Mouse (Mus musculus) heart, postnatal 0 days (tissue): Measurements from ENCODE around the gene Lrp8. TPM values are rescaled to one million over a fixed set of nuclear protein-coding genes. Genes with fewer than 3 reads are reported as not detected.

Experiments
- ATAC-seq: fragments of 200-750 bp; cut with Nextera tagmentation; 2 replicates; pipeline ENCODE4 v1.8.0; 2017; ENCODE audit warnings: low read depth, moderate number of reproducible peaks, moderate library complexity; ENCODE audit not compliant: insufficient read depth
- DNase-seq: peaks from one replicate; pipeline ENCODE4 v3.0.0-alpha.2; 2016; ENCODE audit warnings: low spot score
- H3K27ac ChIP-seq: fragments of 300-500 bp; sonication (generic); 2 replicates; pipeline ENCODE4 v1.5.1; 2014; ENCODE audit warnings: low read depth, mild to moderate bottlenecking
- H3K27me3 ChIP-seq: fragments of 300-500 bp; sonication (generic); 2 replicates; pipeline ENCODE4 v1.6.1; 2014; ENCODE audit warnings: low read length, mixed read lengths; ENCODE audit not compliant: control insufficient read depth, insufficient read depth
- H3K36me3 ChIP-seq: fragments of 300-500 bp; sonication (generic); replicated peaks from 2 replicates; pipeline ENCODE4 v1.6.1; 2014; ENCODE audit warnings: low read length, mixed read lengths; ENCODE audit not compliant: control insufficient read depth, insufficient read depth
- H3K4me1 ChIP-seq: fragments of 300-500 bp; sonication (generic); 2 replicates; pipeline ENCODE4 v1.6.1; 2014; ENCODE audit warnings: antibody characterized with exemption; ENCODE audit not compliant: control insufficient read depth, insufficient read depth
- H3K4me2 ChIP-seq: fragments of 300-500 bp; sonication (generic); 2 replicates; pipeline ENCODE4 v1.6.1; 2014; ENCODE audit warnings: low read depth, mild to moderate bottlenecking, low read length, moderate library complexity
- H3K4me3 ChIP-seq: fragments of 300-500 bp; sonication (generic); 2 replicates; pipeline ENCODE4 v1.5.1; 2014; ENCODE audit warnings: low read depth, low read length
- H3K9ac ChIP-seq: fragments of 300-500 bp; sonication (generic); replicated peaks from 2 replicates; pipeline ENCODE4 v1.6.1; 2014; ENCODE audit warnings: low read depth, low read length, mixed read lengths
- H3K9me3 ChIP-seq: fragments of 300-500 bp; sonication (generic); replicated peaks from 2 replicates; pipeline ENCODE4 v1.6.1; 2016; ENCODE audit warnings: low read length; ENCODE audit not compliant: control insufficient read depth
- CTCF ChIP-seq: IDR thresholded peaks from 2 replicates; pipeline ENCODE4 v1.5.1; 2016; ENCODE audit warnings: antibody characterized with exemption, control low read depth, low read depth
- EP300 ChIP-seq: IDR thresholded peaks from 2 replicates; pipeline ENCODE4 v1.6.1; 2016; ENCODE audit warnings: antibody characterized with exemption, low read depth
- WGBS: fragments of 180-500 bp; shearing (Covaris S2); extraction: QIAGEN DNeasy Blood & Tissue Kit; methylation state at CpG from one replicate; pipeline ENCODE4 v1.1.7; 2014; 5-methylcytosine and 5-hydroxymethylcytosine counted together
- polyA plus RNA-seq: library from polyadenylated mRNA; unstranded; fragments of >200 nt; fragmentation: Nextera tagmentation; extraction: Ambion mirVana; gene quantifications from 2 replicates; pipeline ENCODE4 v1.2.1, GENCODE M21; 2015
- total RNA-seq: library from RNA; depleted of rRNA; stranded (reverse); fragments of >200 nt; gene quantifications from 2 replicates; pipeline ENCODE4 v1.2.3, GENCODE M21; 2014; ENCODE audit warnings: low replicate concordance

Lrp8 gene
- total and polyA plus RNA-seq, 2 experiments from 2014 or later: 0.57 TPM; not detected in 1

GRCm38 (mm10) chr4:107763598-107763997 lies 38.5 kb upstream of the Lrp8 start:
- 98% methylated on average over 2 of the region's 2 CpGs for WGBS
- DNase-seq (no peak), ATAC-seq (no peak)
- Histone ChIP-seq H3K9me3 (no peaks in the 10 kb centered on the region), H3K27me3 (0 out of 2 replicates have a peak, but pooled peaks cover 3% of the 10 kb centered on the region), H3K36me3 (no peaks in the 10 kb centered on the region), H3K4me1 (no peaks in the 10 kb centered on the region), H3K4me3 (no peak overlapping the region), H3K9ac (no peak overlapping the region), H3K4me2 (no peak overlapping the region), H3K27ac (no peak overlapping the region)
- TF ChIP-seq CTCF: no peak

GRCm38 (mm10) chr4:107765196-107765813 lies 36.8 kb upstream of the Lrp8 start:
- 64% methylated on average over 9 of the region's 9 CpGs for WGBS
- H3K27ac ChIP-seq: no peak overlapping the region

GRCm38 (mm10) chr4:107766182-107766581 lies 35.9 kb upstream of the Lrp8 start:
- ATAC-seq: no peak
- WGBS: 75% methylated on average over 5 of the region's 5 CpGs
- H3K9ac ChIP-seq: no peak overlapping the region
- no peaks in the 10 kb centered on the region for H3K4me1 ChIP-seq
- 0 out of 2 replicates have a peak, but pooled peaks cover 3% of the 10 kb centered on the region for H3K27me3 ChIP-seq
- no peak overlapping the region for H3K27ac ChIP-seq
- no peaks in the 10 kb centered on the region for H3K36me3 ChIP-seq
- no peak for DNase-seq
- no peaks in the 10 kb centered on the region for H3K9me3 ChIP-seq
- TF ChIP-seq CTCF (no peak), EP300 (no peak)
- no peak overlapping the region for H3K4me3 ChIP-seq
- H3K4me2 ChIP-seq: no peak overlapping the region

More at GRCm38 (mm10) chr4:107765196-107765813, 36.8 kb upstream of the Lrp8 start:
- Histone ChIP-seq H3K9me3 (no peaks in the 10 kb centered on the region), H3K27me3 (0 out of 2 replicates have a peak, but pooled peaks cover 3% of the 10 kb centered on the region), H3K4me3 (no peak overlapping the region), H3K4me2 (no peak overlapping the region), H3K9ac (no peak overlapping the region), H3K4me1 (no peaks in the 10 kb centered on the region), H3K36me3 (no peaks in the 10 kb centered on the region)
- DNase-seq (no peak), ATAC-seq (no peak)
- TF ChIP-seq CTCF (no peak), EP300 (no peak)

- 0 out of 2 replicates have a peak, but pooled peaks cover 4% of the 10 kb centered on the region for H3K9me3 ChIP-seq
- H3K4me1 ChIP-seq: no peaks in the 10 kb centered on the region
- H3K36me3 ChIP-seq: no peaks in the 10 kb centered on the region
- H3K4me3 ChIP-seq: no peak overlapping the region
- no peak for ATAC-seq
- 0 out of 2 replicates have a peak, but pooled peaks cover 3% of the 10 kb centered on the region for H3K27me3 ChIP-seq
- TF ChIP-seq CTCF (no peak), EP300 (no peak)
- no peak overlapping the region for H3K9ac ChIP-seq
- H3K27ac ChIP-seq: no peak overlapping the region
- WGBS: 80% methylated on average over 16 of the region's 16 CpGs
- no peak for DNase-seq
- no peak overlapping the region for H3K4me2 ChIP-seq
Observed at GRCm38 (mm10) chr4:107772122-107772825, 29.8 kb upstream of the Lrp8 start.

DNA sequence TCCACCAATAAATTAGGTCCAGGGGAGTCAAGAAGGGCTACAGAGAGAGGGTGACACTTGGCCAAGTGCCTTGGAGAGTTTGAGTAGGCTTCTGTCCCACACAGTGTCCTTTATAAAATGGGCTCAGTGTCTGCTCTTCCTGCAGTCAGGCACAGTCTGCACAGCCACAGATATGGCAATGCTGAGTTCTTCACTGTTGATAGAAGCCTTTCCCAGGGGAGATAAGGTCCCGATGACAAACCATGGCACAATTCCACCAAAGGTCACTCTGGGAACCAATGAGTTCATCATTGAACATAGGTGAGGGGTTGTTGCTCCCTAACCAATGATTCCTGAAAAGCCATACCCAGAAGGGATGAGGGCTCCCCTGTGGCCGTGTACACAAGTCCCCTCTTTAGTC lies 27.2 kb upstream of the Lrp8 start:
- Histone ChIP-seq H3K9me3 (0 out of 2 replicates have a peak, but pooled peaks cover 4% of the 10 kb centered on the region), H3K9ac (no peak overlapping the region), H3K27me3 (no peaks in the 10 kb centered on the region), H3K4me1 (no peaks in the 10 kb centered on the region), H3K4me3 (no peak overlapping the region), H3K36me3 (no peaks in the 10 kb centered on the region), H3K27ac (no peak overlapping the region), H3K4me2 (no peak overlapping the region)
- TF ChIP-seq EP300 (no peak), CTCF (no peak)
- no peak for DNase-seq
- WGBS: 45% methylated on average over 2 of the region's 2 CpGs
- ATAC-seq: no peak
